Mouse (Mus musculus): Measurements from ENCODE around the gene Ttc9c.

DNA sequence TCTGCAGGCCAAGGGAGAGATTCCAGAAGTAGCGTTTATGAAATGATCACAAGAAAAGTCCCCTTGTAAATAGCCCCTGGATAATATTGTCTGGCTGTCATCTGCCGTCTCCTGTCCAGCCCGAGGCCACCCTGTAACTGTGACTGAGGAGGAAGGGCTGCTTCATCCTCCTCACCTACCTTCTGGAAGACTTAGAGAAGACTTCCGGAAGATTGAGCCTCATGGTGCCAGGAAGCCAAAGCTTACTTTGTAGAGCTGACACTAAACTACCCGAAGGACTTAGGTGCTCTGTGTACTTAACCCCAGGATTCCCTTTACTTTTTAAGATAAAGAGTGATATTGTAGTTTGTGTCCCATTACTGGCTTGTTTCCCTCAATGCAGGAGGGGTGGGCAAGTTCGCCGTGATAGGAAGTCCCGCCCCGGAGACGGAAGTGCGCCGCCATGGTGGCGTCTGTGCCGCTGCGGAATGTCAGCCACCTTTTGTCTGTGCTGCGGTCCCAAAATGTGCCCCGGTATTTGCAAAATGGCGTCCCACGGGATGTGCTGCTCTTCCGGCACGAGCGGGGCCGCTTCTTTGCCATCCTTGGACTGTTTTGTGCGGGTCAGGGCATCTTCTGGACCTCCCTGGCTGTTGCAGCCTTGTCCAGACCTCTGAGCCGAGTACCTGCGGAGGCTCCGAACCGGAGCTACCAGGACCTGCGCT, 48.4 kb downstream of the Ttc9c start, which contains the start of gene Tmem223:
- no peak for TF ChIP-seq CTCF (IDR thresholded peaks at IDR 0.05; ENCODE audit: control insufficient read depth, insufficient read depth, insufficient replicate concordance, low read depth, low read length)
- peak; percentile 76 for TF ChIP-seq POLR2A (IDR thresholded peaks at IDR 0.05; ENCODE audit: control insufficient read depth, low read depth, low read length)
